Mouse (Mus musculus) intestine, postnatal 0 days (tissue): ENCODE results near the gene Traf3ip1. TPM values are rescaled to one million over a fixed set of nuclear protein-coding genes. Genes with fewer than 3 reads are reported as not detected.

Experiments used
- ATAC-seq: fragments of 200-750 bp; cut with Nextera tagmentation; 2 replicates; pipeline ENCODE4 v1.8.0; 2017; ENCODE audit warnings: mild to moderate bottlenecking, moderate TSS enrichment, moderate library complexity
- H3K27ac ChIP-seq: fragments of 300-500 bp; sonication (generic); 2 replicates; pipeline ENCODE4 v1.5.1; 2014; ENCODE audit warnings: mild to moderate bottlenecking, low read depth, low read length, moderate library complexity
- H3K27me3 ChIP-seq: fragments of 300-500 bp; sonication (generic); replicated peaks from 2 replicates; pipeline ENCODE4 v1.6.1; 2014; ENCODE audit warnings: low read length, mixed read lengths; ENCODE audit not compliant: control insufficient read depth, insufficient read depth
- H3K36me3 ChIP-seq: fragments of 300-500 bp; sonication (generic); 2 replicates; pipeline ENCODE4 v1.6.1; 2014; ENCODE audit warnings: mild to moderate bottlenecking, moderate library complexity; ENCODE audit not compliant: control insufficient read depth, insufficient read depth
- H3K4me1 ChIP-seq: fragments of 300-500 bp; sonication (generic); replicated peaks from 2 replicates; pipeline ENCODE4 v1.6.1; 2014; ENCODE audit warnings: antibody characterized with exemption, low read length, mixed read lengths; ENCODE audit not compliant: control insufficient read depth, insufficient read depth
- H3K4me2 ChIP-seq: fragments of 300-500 bp; sonication (generic); replicated peaks from 2 replicates; pipeline ENCODE4 v1.6.1; 2014; ENCODE audit warnings: low read depth, mild to moderate bottlenecking, moderate library complexity
- H3K4me3 ChIP-seq: fragments of 300-500 bp; sonication (generic); 2 replicates; pipeline ENCODE4 v1.5.1; 2014; ENCODE audit warnings: low read depth, low read length
- H3K9ac ChIP-seq: fragments of 300-500 bp; sonication (generic); 2 replicates; pipeline ENCODE4 v1.6.1; 2014; ENCODE audit warnings: mild to moderate bottlenecking, low read depth, low read length
- H3K9me3 ChIP-seq: fragments of 300-500 bp; sonication (generic); 2 replicates; pipeline ENCODE4 v1.6.1; 2016; ENCODE audit warnings: mixed run types; ENCODE audit not compliant: control insufficient read depth
- CTCF ChIP-seq: sonication (generic); IDR thresholded peaks from 2 replicates; pipeline ENCODE4 v1.5.1; 2016; ENCODE audit warnings: low read depth, mild to moderate bottlenecking, control low read depth, antibody characterized with exemption, moderate library complexity
- WGBS: fragments of 180-500 bp; shearing (Covaris S2); extraction: QIAGEN DNeasy Blood & Tissue Kit; methylation state at CpG from one replicate; pipeline ENCODE4 v1.1.7; 2014; 5-methylcytosine and 5-hydroxymethylcytosine counted together
- polyA plus RNA-seq: library from polyadenylated mRNA; unstranded; fragments of >200 nt; fragmentation: Nextera tagmentation; extraction: Ambion mirVana; gene quantifications from 2 replicates; pipeline ENCODE4 v1.2.1, GENCODE M21; 2015

The Traf3ip1 gene
- polyA plus RNA-seq, 1 experiment from 2014 or later: 3.7 TPM

- no peaks in the 10 kb centered on the region for H3K4me1 ChIP-seq
- H3K9me3 ChIP-seq: no peaks in the 10 kb centered on the region
- H3K9ac ChIP-seq: no peak overlapping the region
- no peaks in the 10 kb centered on the region for H3K36me3 ChIP-seq
- no peak for ATAC-seq
- H3K27ac ChIP-seq: no peak overlapping the region
- no peaks in the 10 kb centered on the region for H3K27me3 ChIP-seq
- H3K4me2 ChIP-seq: no peak overlapping the region
- peak; percentile 12; the same call in 1 of the 2 replicates for TF ChIP-seq CTCF
- WGBS: 98% methylated on average over 1 of the region's 1 CpGs
- H3K4me3 ChIP-seq: no peak overlapping the region
Observed at GRCm38 (mm10) chr1:91478958-91479357, 15.5 kb upstream of the Traf3ip1 start.

DNA sequence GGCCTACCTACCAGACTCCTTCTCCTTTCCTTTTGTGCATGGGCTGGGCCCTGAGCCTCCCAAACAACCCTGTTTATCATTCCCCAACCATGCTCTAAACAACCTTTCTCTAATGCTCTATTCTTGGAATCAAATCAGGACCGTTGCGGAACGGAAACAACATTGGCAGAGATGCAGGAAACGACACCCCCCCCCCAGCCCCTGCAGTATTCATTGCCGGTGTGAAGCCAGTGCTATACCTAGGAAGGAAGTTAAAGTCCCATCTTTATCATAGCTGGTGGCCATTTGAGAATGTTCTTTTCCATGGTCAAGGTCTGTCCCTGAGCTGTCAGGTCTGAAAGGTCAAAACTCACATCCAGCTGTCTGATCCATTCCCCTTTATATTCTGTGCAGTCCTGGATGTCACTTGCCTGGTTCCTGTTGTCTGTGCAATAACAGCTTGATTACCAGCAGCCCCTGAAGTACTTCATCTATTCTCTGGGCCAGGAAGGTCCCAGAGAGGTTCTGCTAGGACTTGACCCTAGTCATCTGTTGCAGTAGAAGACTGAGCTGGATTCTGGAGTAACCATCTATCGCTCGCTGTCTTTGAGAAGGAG lies 11.7 kb upstream of the Traf3ip1 start:
- no peaks in the 10 kb centered on the region for H3K4me1 ChIP-seq
- no peaks in the 10 kb centered on the region for H3K27me3 ChIP-seq
- ATAC-seq: no peak
- H3K9me3 ChIP-seq: no peaks in the 10 kb centered on the region
- TF ChIP-seq CTCF: no peak
- H3K27ac ChIP-seq: no peak overlapping the region
- 62% methylated on average over 7 of the region's 7 CpGs for WGBS
- no peaks in the 10 kb centered on the region for H3K36me3 ChIP-seq
- H3K9ac ChIP-seq: no peak overlapping the region
- no peak overlapping the region for H3K4me2 ChIP-seq
- no peak overlapping the region for H3K4me3 ChIP-seq

DNA sequence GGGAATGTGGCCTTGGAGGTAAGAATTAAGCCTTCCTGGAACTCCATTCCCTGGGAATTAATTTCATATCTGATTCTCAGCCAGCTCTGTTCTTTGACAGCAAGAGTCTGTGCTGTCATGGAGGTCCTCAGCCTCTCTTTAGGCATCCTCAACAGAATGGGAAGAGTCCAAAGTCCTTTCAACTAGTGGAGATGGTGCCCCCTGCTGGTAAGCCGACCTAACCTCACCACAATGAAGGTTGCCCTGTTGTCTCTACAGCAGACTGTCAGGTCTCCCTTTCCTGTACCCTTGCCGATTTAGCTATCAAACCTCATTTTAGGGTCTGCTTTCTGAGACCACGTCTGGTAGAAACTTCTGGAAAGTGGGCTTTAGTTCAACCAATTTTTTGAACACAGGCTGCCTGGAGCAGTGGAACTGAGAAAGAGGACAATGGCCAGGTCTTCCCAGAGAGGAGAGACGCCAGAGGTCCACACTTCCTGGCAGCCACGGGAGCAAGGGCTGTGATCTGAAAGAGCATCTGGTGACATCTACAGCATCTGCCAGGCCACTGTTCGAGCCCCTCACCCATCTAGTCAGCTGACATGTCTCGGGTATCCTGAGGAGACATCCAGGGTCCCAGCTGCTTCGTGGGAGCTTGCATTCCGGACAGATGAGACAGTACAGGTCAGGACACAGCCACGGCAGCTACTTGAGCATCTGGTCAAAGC lies 11.0 kb upstream of the Traf3ip1 start:
- H3K9me3 ChIP-seq: no peaks in the 10 kb centered on the region
- H3K4me3 ChIP-seq: no peak overlapping the region
- no peak overlapping the region for H3K27ac ChIP-seq
- no peak overlapping the region for H3K4me2 ChIP-seq
- H3K9ac ChIP-seq: no peak overlapping the region
- H3K36me3 ChIP-seq: no peaks in the 10 kb centered on the region
- H3K4me1 ChIP-seq: no peaks in the 10 kb centered on the region
- no peaks in the 10 kb centered on the region for H3K27me3 ChIP-seq
- TF ChIP-seq CTCF: peak; percentile 93
- WGBS: 41% methylated on average over 10 of the region's 10 CpGs
- peak; percentile 77 for ATAC-seq

DNA sequence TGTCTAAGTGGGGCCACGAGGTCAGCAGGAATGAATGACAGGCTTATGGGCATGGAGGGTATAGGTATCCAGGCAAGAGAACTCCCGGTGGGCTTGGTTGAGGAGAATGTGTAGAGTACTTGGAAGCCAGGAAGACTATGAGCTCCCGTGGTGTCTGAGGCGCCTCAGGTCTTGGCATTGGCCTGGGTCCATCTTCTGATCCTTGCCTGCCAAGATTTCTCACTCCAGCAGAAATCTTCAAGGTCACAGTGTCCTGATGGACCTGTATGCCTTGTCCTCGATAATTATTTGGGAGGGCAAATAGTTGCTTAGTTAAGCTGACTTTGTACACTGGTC lies 10.5 kb upstream of the Traf3ip1 start:
- H3K4me3 ChIP-seq: no peak overlapping the region
- H3K4me1 ChIP-seq: no peaks in the 10 kb centered on the region
- no peaks in the 10 kb centered on the region for H3K36me3 ChIP-seq
- H3K27me3 ChIP-seq: no peaks in the 10 kb centered on the region
- H3K9ac ChIP-seq: no peak overlapping the region
- 64% methylated on average over 5 of the region's 5 CpGs for WGBS
- no peaks in the 10 kb centered on the region for H3K9me3 ChIP-seq
- H3K27ac ChIP-seq: no peak overlapping the region
- H3K4me2 ChIP-seq: no peak overlapping the region
- no peak for TF ChIP-seq CTCF
- ATAC-seq: 0 out of 2 replicates have a peak, but pooled peaks have one; percentile 20

DNA sequence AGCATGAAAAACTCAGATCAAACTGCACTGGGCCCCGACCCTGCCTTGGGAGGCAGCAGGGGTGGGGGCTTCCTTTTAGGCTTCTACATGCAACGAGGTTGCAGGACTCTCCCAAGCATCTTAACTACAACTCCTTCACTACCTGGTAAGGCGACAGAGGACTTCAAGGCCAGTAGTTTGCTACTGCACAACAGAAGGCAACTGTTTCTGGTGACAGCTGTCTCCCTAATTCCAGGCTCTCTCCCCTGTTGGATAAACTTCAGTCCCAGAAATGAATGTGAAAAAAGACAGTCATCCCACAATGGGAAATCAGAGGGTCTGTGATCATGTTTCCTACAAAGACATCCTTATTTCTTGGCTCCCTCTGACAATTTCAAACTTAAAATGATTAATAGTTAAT lies 9.0 kb upstream of the Traf3ip1 start:
- H3K9ac ChIP-seq: no peak overlapping the region
- no peaks in the 10 kb centered on the region for H3K9me3 ChIP-seq
- ATAC-seq: no peak
- no peak overlapping the region for H3K27ac ChIP-seq
- no peaks in the 10 kb centered on the region for H3K27me3 ChIP-seq
- H3K4me2 ChIP-seq: no peak overlapping the region
- TF ChIP-seq CTCF: no peak
- H3K36me3 ChIP-seq: no peaks in the 10 kb centered on the region
- no peaks in the 10 kb centered on the region for H3K4me1 ChIP-seq
- WGBS: 70% methylated on average over 3 of the region's 3 CpGs
- H3K4me3 ChIP-seq: no peak overlapping the region

DNA sequence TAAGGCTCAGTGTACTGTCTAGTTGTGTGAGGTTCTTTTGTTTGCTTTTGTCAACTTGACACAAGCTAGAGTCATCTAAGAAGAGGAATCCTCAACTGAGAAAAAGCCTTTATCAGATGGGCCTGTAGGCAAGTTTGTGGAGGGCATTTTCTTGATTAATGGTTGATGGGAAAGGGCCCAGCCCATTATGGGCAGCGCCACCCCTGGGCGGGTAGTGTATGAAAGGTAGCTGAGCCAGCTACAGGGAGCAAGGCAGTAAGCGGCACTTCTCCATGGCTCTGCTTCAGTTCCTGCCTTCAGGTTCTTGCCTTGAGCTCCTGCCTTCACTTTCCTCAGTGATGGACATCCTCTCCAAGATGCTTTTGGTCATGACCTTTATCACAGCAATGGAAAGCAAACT lies 8.3 kb upstream of the Traf3ip1 start:
- Histone ChIP-seq H3K9ac (no peak overlapping the region), H3K9me3 (no peaks in the 10 kb centered on the region), H3K4me3 (no peak overlapping the region), H3K27me3 (no peaks in the 10 kb centered on the region), H3K36me3 (no peaks in the 10 kb centered on the region), H3K27ac (no peak overlapping the region), H3K4me1 (no peaks in the 10 kb centered on the region), H3K4me2 (no peak overlapping the region)
- TF ChIP-seq CTCF: peak; percentile 6; the same call in 1 of the 2 replicates
- ATAC-seq: no peak
- 62% methylated on average over 3 of the region's 3 CpGs for WGBS
